In genomic region chr9:62848641-62849040, GRCm38 (mm10) we compare ENCODE assay signal across 27 mouse cellular contexts. TPM values are rescaled to one million over a fixed set of nuclear protein-coding genes. Genes with fewer than 3 reads are reported as not detected.
DNase-seq lines count a peak whose midpoint lies in the region; ATAC-seq and TF ChIP-seq lines count a peak whose summit lies in the region.
"Had no signal": no experiment of that assay in that cellular context is flagged by ENCODE, and none has a peak within 500 bp of the region (broad histone marks: within the 10 kb centered on the region; RNA-seq: fewer than 3 reads in every experiment).

No protein-coding gene starts in this region.

- in situ Hi-C loops in CH12.LX (cut with MboI; ENCODE audit: low pct_ligation_motif_present, low pct_unique_long_range_greater_than_20kb, low sequenced_read_pairs): loop anchor here (10.0 kb wide), 1 partner anchor 256 kb away; no protein-coding TSS in a partner anchor

- 84% methylated on average over 3 of the region's 3 CpGs for WGBS in cerebellum, adult 2 months
- 67% methylated on average over 3 of the region's 3 CpGs for WGBS in midbrain, embryonic 16.5 days
- WGBS in midbrain, embryonic 11.5 days: 89% methylated on average over 3 of the region's 3 CpGs
- WGBS in embryonic facial prominence, embryonic 13.5 days: 93% methylated on average over 3 of the region's 3 CpGs
- WGBS in thymus, adult 2 months: 96% methylated on average over 3 of the region's 3 CpGs

- TF ChIP-seq EP300 in CH12.LX (IDR thresholded peaks at IDR 0.05; ENCODE audit: low read length): no peak

- TF ChIP-seq POLR2A in cerebellum, adult 2 months (IDR thresholded peaks at IDR 0.05; ENCODE audit: borderline replicate concordance, insufficient read depth, low read length): no peak
- no peak for TF ChIP-seq POLR2A in CH12.LX (IDR thresholded peaks at IDR 0.05; ENCODE audit: low read depth, low read length)
- no peak for TF ChIP-seq POLR2A in thymus, adult 2 months (IDR thresholded peaks at IDR 0.05; ENCODE audit: control insufficient read depth, extremely low read depth, insufficient read depth, low read length, poor library complexity)

- dilution Hi-C loops in CH12.LX (cut with MboI; ENCODE audit: extremely low pct_ligation_motif_present, extremely low pct_unique_long_range_greater_than_20kb, low sequenced_read_pairs): no loop called here

- no peaks in the 10 kb centered on the region for H3K4me1 ChIP-seq in cerebellum, adult 2 months (ENCODE audit: control insufficient read depth, insufficient read depth, low read length)
- no peaks in the 10 kb centered on the region for H3K4me1 ChIP-seq in midbrain, embryonic 16.5 days (ENCODE audit: control insufficient read depth, insufficient read depth, low read length)
- no peaks in the 10 kb centered on the region for H3K4me1 ChIP-seq in midbrain, embryonic 11.5 days (ENCODE audit: control insufficient read depth, insufficient read depth, low read length)
- peaks cover 8 to 56% of the 10 kb centered on the region in 2 experiments; a peak in 3 of 4 replicates for H3K4me1 ChIP-seq in CH12.LX (ENCODE audit: control insufficient read depth in 1 of 2, insufficient read depth in 2 of 2)
- peaks cover 18% of the 10 kb centered on the region for H3K4me1 ChIP-seq in embryonic facial prominence, embryonic 13.5 days
- peaks cover 29% of the 10 kb centered on the region for H3K4me1 ChIP-seq in thymus, adult 2 months (replicated peaks; ENCODE audit: control insufficient read depth, insufficient read depth, low read length)
- H3K4me1 ChIP-seq: embryonic facial prominence, embryonic 12.5 days had no signal

- no peak for ATAC-seq in midbrain, embryonic 16.5 days
- ATAC-seq in midbrain, embryonic 11.5 days (ENCODE audit: low FRiP score): no peak
- ATAC-seq in embryonic facial prominence, embryonic 13.5 days (ENCODE audit: insufficient number of reproducible peaks, insufficient read depth, low FRiP score, low TSS enrichment, low read depth): no peak
- ATAC-seq: CD4-positive, CD25-positive, alpha-beta regulatory T cell, adult 4 months; forebrain, embryonic 16.5 days had no signal

- no peaks in the 10 kb centered on the region for H3K27me3 ChIP-seq in cerebellum, adult 2 months (ENCODE audit: control insufficient read depth, insufficient read depth, low read length)
- no peaks in the 10 kb centered on the region for H3K27me3 ChIP-seq in midbrain, embryonic 16.5 days (ENCODE audit: control insufficient read depth, insufficient read depth, low read depth, low read length)
- no peaks in the 10 kb centered on the region for H3K27me3 ChIP-seq in midbrain, embryonic 11.5 days (ENCODE audit: control insufficient read depth, insufficient read depth, low read length)
- H3K27me3 ChIP-seq in CH12.LX (replicated peaks): no peaks in the 10 kb centered on the region
- H3K27me3 ChIP-seq in embryonic facial prominence, embryonic 13.5 days: no peaks in the 10 kb centered on the region
- H3K27me3 ChIP-seq in thymus, adult 2 months (ENCODE audit: control insufficient read depth, insufficient read depth, low read length): no peaks in the 10 kb centered on the region
- H3K27me3 ChIP-seq: embryonic facial prominence, embryonic 12.5 days; heart, embryonic 13.5 days; intestine, embryonic 15.5 days; limb, embryonic 15.5 days; liver, embryonic 13.5 days; neural tube, embryonic 12.5 days had no signal

- TF ChIP-seq RAD21 in CH12.LX (IDR thresholded peaks at IDR 0.05; ENCODE audit: low read depth, low read length): no peak

- no peak overlapping the region for H3K4me2 ChIP-seq in midbrain, embryonic 16.5 days (ENCODE audit: low read length)
- no peak overlapping the region for H3K4me2 ChIP-seq in midbrain, embryonic 11.5 days
- no peak overlapping the region for H3K4me2 ChIP-seq in CH12.LX (ENCODE audit: insufficient read depth, low read depth, poor library complexity, severe bottlenecking)
- no peak overlapping the region for H3K4me2 ChIP-seq in embryonic facial prominence, embryonic 13.5 days
- H3K4me2 ChIP-seq: embryonic facial prominence, embryonic 12.5 days; heart, embryonic 13.5 days; intestine, embryonic 15.5 days; limb, embryonic 15.5 days; liver, embryonic 13.5 days; neural tube, embryonic 12.5 days had no signal

- H3K79me2 ChIP-seq in CH12.LX (replicated peaks; ENCODE audit: control insufficient read depth, extremely low read depth, insufficient read depth, poor library complexity, severe bottlenecking): no peaks in the 10 kb centered on the region

- H3K27ac ChIP-seq in cerebellum, adult 2 months (ENCODE audit: insufficient read depth, low read length): no peak overlapping the region
- no peak overlapping the region for H3K27ac ChIP-seq in midbrain, embryonic 16.5 days (ENCODE audit: low read length)
- H3K27ac ChIP-seq in midbrain, embryonic 11.5 days (ENCODE audit: low read depth, low read length): no peak overlapping the region
- H3K27ac ChIP-seq in CH12.LX (ENCODE audit: insufficient read depth, low read depth): no peak overlapping the region; the same call in 1 of the 2 replicates
- no peak overlapping the region for H3K27ac ChIP-seq in embryonic facial prominence, embryonic 13.5 days
- H3K27ac ChIP-seq in thymus, adult 2 months (ENCODE audit: control insufficient read depth, insufficient read depth, low read length): no peak overlapping the region
- H3K27ac ChIP-seq: embryonic facial prominence, embryonic 12.5 days; heart, embryonic 13.5 days; intestine, embryonic 15.5 days; limb, embryonic 10.5 days; limb, embryonic 15.5 days; macrophage; neural tube, embryonic 12.5 days had no signal

- DNase-seq in cerebellum, postnatal 10 days: peak; percentile 40 to 54
- DNase-seq in cerebellum, adult 2 months: no peak
- DNase-seq in midbrain, embryonic 11.5 days (ENCODE audit: low spot score, missing footprints): no peak
- DNase-seq in CH12.LX (ENCODE audit: extremely low read depth): peak; percentile 34
- DNase-seq in thymus, adult 2 months: no peak
- DNase-seq: adrenal gland, adult 2 months; cerebellum, adult 11-12 months; cerebellum, postnatal 14 days; heart, postnatal 10 days; kidney, postnatal 4 days; layer of hippocampus, adult 9-11 months; liver, embryonic 13.5 days; lung, adult 2 months; lung, postnatal 10 days had no signal

- no peaks in the 10 kb centered on the region for H3K36me3 ChIP-seq in midbrain, embryonic 16.5 days (ENCODE audit: control insufficient read depth, insufficient read depth, low read length)
- H3K36me3 ChIP-seq in midbrain, embryonic 11.5 days (ENCODE audit: control insufficient read depth, insufficient read depth, low read length): no peaks in the 10 kb centered on the region; the same call in 1 of the 2 replicates
- peaks cover 16 to 68% of the 10 kb centered on the region in 2 experiments for H3K36me3 ChIP-seq in CH12.LX (replicated peaks in 1 of 2; ENCODE audit: control insufficient read depth in 1 of 2, insufficient read depth in 1 of 2, low read length in 1 of 2)
- peaks cover 46% of the 10 kb centered on the region for H3K36me3 ChIP-seq in embryonic facial prominence, embryonic 13.5 days
- no peaks in the 10 kb centered on the region for H3K36me3 ChIP-seq in thymus, adult 2 months (ENCODE audit: control insufficient read depth, insufficient read depth, low read length)

- 0 out of 2 replicates have a peak overlapping the region, but pooled peaks have one; percentile 10 for H3K9ac ChIP-seq in midbrain, embryonic 16.5 days (ENCODE audit: low read depth, low read length)
- no peak overlapping the region for H3K9ac ChIP-seq in midbrain, embryonic 11.5 days (ENCODE audit: low read length)
- no peak overlapping the region for H3K9ac ChIP-seq in CH12.LX (ENCODE audit: insufficient read depth, low read depth)
- 0 out of 2 replicates have a peak overlapping the region, but pooled peaks have one; percentile 16 for H3K9ac ChIP-seq in embryonic facial prominence, embryonic 13.5 days
- H3K9ac ChIP-seq: embryonic facial prominence, embryonic 12.5 days; heart, embryonic 13.5 days; intestine, embryonic 15.5 days; limb, embryonic 15.5 days; liver, embryonic 13.5 days; neural tube, embryonic 12.5 days had no signal

- no peak for TF ChIP-seq CTCF in cerebellum, adult 2 months (IDR thresholded peaks at IDR 0.05; ENCODE audit: borderline replicate concordance, insufficient read depth, low read depth, low read length)
- no peak for TF ChIP-seq CTCF in CH12.LX (conservative IDR thresholded peaks at IDR 0.05 in 1 of 2, IDR thresholded peaks at IDR 0.05 in 1 of 2; ENCODE audit: low read depth in 2 of 2, low read length in 2 of 2)
- TF ChIP-seq CTCF in thymus, adult 2 months (IDR thresholded peaks at IDR 0.05; ENCODE audit: borderline replicate concordance, control insufficient read depth, extremely low read depth, insufficient read depth, low read length, poor library complexity): no peak

- H3K4me3 ChIP-seq in cerebellum, adult 2 months (replicated peaks; ENCODE audit: insufficient read depth, low read depth, low read length): no peak overlapping the region
- H3K4me3 ChIP-seq in midbrain, embryonic 16.5 days (ENCODE audit: low read depth, low read length): no peak overlapping the region
- H3K4me3 ChIP-seq in midbrain, embryonic 11.5 days (ENCODE audit: low read depth, low read length): no peak overlapping the region
- H3K4me3 ChIP-seq in CH12.LX (replicated peaks in 1 of 3; ENCODE audit: low read depth in 2 of 3, low read length in 2 of 3, poor library complexity in 1 of 3): no peak overlapping the region
- no peak overlapping the region for H3K4me3 ChIP-seq in embryonic facial prominence, embryonic 13.5 days
- H3K4me3 ChIP-seq in thymus, adult 2 months (ENCODE audit: control insufficient read depth, insufficient read depth, low read length): no peak overlapping the region
- H3K4me3 ChIP-seq: embryonic facial prominence, embryonic 12.5 days; heart, embryonic 13.5 days; hindbrain, embryonic 10.5 days; intestine, embryonic 15.5 days; limb, embryonic 10.5 days; limb, embryonic 15.5 days; liver, embryonic 13.5 days; myocyte; neural tube, embryonic 12.5 days had no signal

- H3K9me3 ChIP-seq in midbrain, embryonic 16.5 days (replicated peaks; ENCODE audit: control insufficient read depth, low read length, poor library complexity, severe bottlenecking): no peaks in the 10 kb centered on the region
- no peaks in the 10 kb centered on the region for H3K9me3 ChIP-seq in midbrain, embryonic 11.5 days (ENCODE audit: control insufficient read depth, low read length)
- H3K9me3 ChIP-seq in CH12.LX (replicated peaks; ENCODE audit: low read length): no peaks in the 10 kb centered on the region
- no peaks in the 10 kb centered on the region for H3K9me3 ChIP-seq in embryonic facial prominence, embryonic 13.5 days
- H3K9me3 ChIP-seq: embryonic facial prominence, embryonic 12.5 days; heart, embryonic 13.5 days; hindbrain, embryonic 10.5 days; intestine, embryonic 15.5 days; limb, embryonic 10.5 days; limb, embryonic 15.5 days; liver, embryonic 13.5 days; neural tube, embryonic 12.5 days had no signal

RNA-seq across cellular contexts. Expression of gene Calml4, which starts 9.2 kb away (rescaled TPM):
- 5.5 and 9.2 TPM in 2 replicates for polyA plus RNA-seq in cerebellum, adult 2 months (2012; rRNA removed)
- 10.7 and 11.2 TPM in 2 replicates for polyA plus RNA-seq in midbrain, embryonic 16.5 days (2015; fragmentation: Nextera tagmentation; extraction: Ambion mirVana)
- 0.40 and 1.2 TPM in 2 replicates for polyA plus RNA-seq in midbrain, embryonic 11.5 days (2014; fragmentation: Nextera tagmentation; extraction: Ambion mirVana)
- total RNA-seq in CH12.LX (2012; rRNA removed) (not detected in 2 replicates), CH12.LX (2014; rRNA removed) (not detected in 2 replicates)
- polyA plus RNA-seq in CH12.LX (2012; ENCODE audit: insufficient read length, low read depth): not detected in 2 replicates
- 5.9 and 9.8 TPM in 2 replicates for polyA plus RNA-seq in embryonic facial prominence, embryonic 13.5 days (2015; fragmentation: Nextera tagmentation; extraction: Ambion mirVana)
- polyA plus RNA-seq in thymus, adult 2 months (2012; rRNA removed): 0.99 and 1.9 TPM in 2 replicates

RNA-seq across cellular contexts. Expression of gene Cln6, which starts 10.1 kb away (rescaled TPM):
- polyA plus RNA-seq in cerebellum, adult 2 months (2012; rRNA removed): 17.6 and 22.1 TPM in 2 replicates
- polyA plus RNA-seq in midbrain, embryonic 16.5 days (2015; fragmentation: Nextera tagmentation; extraction: Ambion mirVana): 4.1 and 5.1 TPM in 2 replicates
- 7.9 and 8.5 TPM in 2 replicates for polyA plus RNA-seq in midbrain, embryonic 11.5 days (2014; fragmentation: Nextera tagmentation; extraction: Ambion mirVana)
- total RNA-seq in CH12.LX (2012; rRNA removed): 22.6 and 25.3 TPM in 2 replicates
- 16.2 and 17.8 TPM in 2 replicates for total RNA-seq in CH12.LX (2014; rRNA removed)
- 29.4 and 35.1 TPM in 2 replicates for polyA plus RNA-seq in CH12.LX (2012; ENCODE audit: insufficient read length, low read depth)
- 15.8 and 21.2 TPM in 2 replicates for polyA plus RNA-seq in embryonic facial prominence, embryonic 13.5 days (2015; fragmentation: Nextera tagmentation; extraction: Ambion mirVana)
- 83.6 and 106 TPM in 2 replicates for polyA plus RNA-seq in thymus, adult 2 months (2012; rRNA removed)

RNA-seq across cellular contexts. Expression of gene Fem1b, which starts 36.9 kb away (rescaled TPM):
- 42.0 and 43.3 TPM in 2 replicates for polyA plus RNA-seq in cerebellum, adult 2 months (2012; rRNA removed)
- polyA plus RNA-seq in midbrain, embryonic 16.5 days (2015; fragmentation: Nextera tagmentation; extraction: Ambion mirVana): 64.5 and 69.3 TPM in 2 replicates
- 62.5 and 63.7 TPM in 2 replicates for polyA plus RNA-seq in midbrain, embryonic 11.5 days (2014; fragmentation: Nextera tagmentation; extraction: Ambion mirVana)
- total RNA-seq in CH12.LX (2012; rRNA removed): 34.6 and 35.6 TPM in 2 replicates
- total RNA-seq in CH12.LX (2014; rRNA removed): 30.0 and 30.1 TPM in 2 replicates
- 26.6 and 26.8 TPM in 2 replicates for polyA plus RNA-seq in CH12.LX (2012; ENCODE audit: insufficient read length, low read depth)
- 19.8 and 20.2 TPM in 2 replicates for polyA plus RNA-seq in embryonic facial prominence, embryonic 13.5 days (2015; fragmentation: Nextera tagmentation; extraction: Ambion mirVana)
- polyA plus RNA-seq in thymus, adult 2 months (2012; rRNA removed): 15.3 and 20.5 TPM in 2 replicates

Comparison
In these comparisons a context has a peak if more than half of its experiments do, and no peak if none do; other contexts are left out.
1. DNase-seq: peak in cerebellum, postnatal 10 days (2 of 2) and CH12.LX (single experiment); none in cerebellum, adult 2 months (0 of 2), midbrain, embryonic 11.5 days (single experiment) and thymus, adult 2 months (single experiment).
2. H3K9ac ChIP-seq: peak in midbrain, embryonic 16.5 days (single experiment) and embryonic facial prominence, embryonic 13.5 days (single experiment); none in midbrain, embryonic 11.5 days (single experiment) and CH12.LX (single experiment).